Mouse (Mus musculus) right cerebral cortex, adult 18-20 months (tissue): ENCODE measurements at regions not wholly inside any gene's neighbourhood (a gene's known extent, or its start where the extent isn't known, plus 50 kb on each side); places are given as distances from the start of the nearest gene placed in this dataset.

ENCODE experiments used
- DNase-seq: peaks from one replicate; pipeline ENCODE4 v3.0.0; 2022; ENCODE audit warnings: mixed read lengths

GRCm38 (mm10) chr3:140566996-140567517 lies 645.1 kb downstream of the Pdha2 start:
- DNase-seq: no peak

- DNase-seq: no peak
Observed at GRCm38 (mm10) chr3:140554736-140555135, 657.4 kb downstream of the Pdha2 start.

DNA sequence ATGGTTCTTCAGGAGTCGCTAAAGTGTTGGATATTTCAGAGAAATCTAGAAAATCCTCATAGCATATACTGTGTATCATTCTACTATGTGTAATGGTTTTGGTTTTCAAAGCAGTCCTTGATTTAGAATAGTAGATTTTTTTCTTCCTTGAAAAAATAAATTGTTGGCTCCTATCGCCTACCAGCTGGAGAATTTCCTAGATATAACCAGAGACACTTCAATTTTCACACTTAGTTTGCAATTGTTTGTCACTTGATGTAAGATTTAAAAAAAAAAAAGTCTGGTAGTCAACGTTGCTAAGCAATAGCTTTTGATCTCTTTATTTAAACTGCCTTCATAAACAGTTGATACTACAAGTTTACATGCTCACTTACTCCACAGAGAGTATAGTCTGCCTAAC lies 663.7 kb downstream of the Pdha2 start:
- DNase-seq: no peak

GRCm38 (mm10) chr3:140531747-140532502 lies 680.2 kb downstream of the Pdha2 start:
- peak; percentile 25 for DNase-seq

DNA sequence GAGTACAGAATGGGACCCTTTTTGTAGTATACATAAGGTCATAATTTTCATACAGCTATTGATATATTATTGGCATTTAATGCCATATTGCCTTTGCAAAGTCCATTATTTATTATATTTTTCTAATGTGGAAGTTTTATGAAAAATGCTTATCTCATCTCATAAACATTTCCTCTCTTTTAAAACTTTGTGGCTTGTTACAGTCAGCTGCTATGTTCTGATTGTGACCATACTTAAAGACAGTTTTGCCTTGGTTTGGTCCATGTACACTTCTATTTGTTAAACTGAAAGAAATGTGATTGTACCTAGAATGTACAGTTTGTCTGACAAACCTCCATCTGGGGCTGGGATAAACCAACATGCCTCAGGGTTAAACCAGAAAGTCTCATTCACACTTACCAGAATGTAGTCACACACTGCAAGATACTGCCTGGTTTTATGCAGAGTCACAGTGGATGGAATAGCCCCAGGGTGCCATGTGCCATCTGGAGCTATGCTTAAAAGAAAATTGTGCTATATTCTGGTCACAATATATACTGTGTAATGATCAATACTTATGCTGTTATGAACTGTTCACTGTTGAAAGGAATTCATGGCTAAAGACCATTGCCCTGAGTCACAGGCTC lies 690.4 kb downstream of the Pdha2 start:
- DNase-seq: no peak

GRCm38 (mm10) chr3:140510835-140511234 lies 701.3 kb downstream of the Pdha2 start:
- no peak for DNase-seq

DNA sequence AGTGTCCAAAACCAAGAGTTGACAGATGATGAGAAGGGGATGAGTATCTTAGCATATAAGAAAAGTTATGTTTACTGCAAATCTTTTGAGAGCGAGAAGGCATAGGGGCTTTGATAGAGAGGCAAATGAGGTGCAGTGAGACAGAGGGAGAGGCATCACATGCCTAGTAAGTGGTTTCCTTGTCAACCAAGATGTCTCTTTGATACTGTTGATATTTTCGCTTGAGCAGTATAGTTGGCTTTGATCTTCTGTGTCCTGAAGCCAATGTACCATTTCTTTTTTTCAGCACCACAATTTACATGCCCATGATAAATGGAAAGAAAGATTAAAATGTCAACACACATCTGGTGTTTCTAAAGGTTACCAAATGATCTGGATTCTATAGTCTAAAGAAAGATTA lies 702.1 kb downstream of the Pdha2 start:
- no peak for DNase-seq

DNA sequence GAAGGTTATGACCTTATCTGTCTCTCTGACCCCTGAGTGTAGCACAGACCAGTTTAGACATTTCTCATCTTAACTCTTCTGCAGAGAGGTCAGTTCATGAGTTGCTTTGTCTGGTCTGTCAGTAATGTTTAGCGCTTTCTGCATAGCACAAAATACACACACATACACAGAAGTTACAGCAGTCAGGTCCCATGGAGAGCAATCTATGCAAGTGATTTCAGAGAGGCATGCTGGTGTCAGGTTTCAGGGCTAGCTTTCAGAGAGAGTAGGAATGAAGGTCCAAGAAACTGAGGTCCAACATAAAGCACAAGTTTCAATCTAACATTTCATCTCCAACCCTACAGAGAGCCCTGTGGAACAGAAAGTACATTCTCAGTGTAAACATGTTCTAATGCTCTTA lies 718.0 kb downstream of the Pdha2 start:
- no peak for DNase-seq

- no peak for DNase-seq
Observed at GRCm38 (mm10) chr3:140477670-140478208, 734.4 kb downstream of the Pdha2 start.

- no peak for DNase-seq
Observed at GRCm38 (mm10) chr3:140476534-140476933, 735.6 kb downstream of the Pdha2 start.

GRCm38 (mm10) chr3:140452513-140452912 lies 759.6 kb downstream of the Pdha2 start:
- peak; percentile 29 for DNase-seq

DNA sequence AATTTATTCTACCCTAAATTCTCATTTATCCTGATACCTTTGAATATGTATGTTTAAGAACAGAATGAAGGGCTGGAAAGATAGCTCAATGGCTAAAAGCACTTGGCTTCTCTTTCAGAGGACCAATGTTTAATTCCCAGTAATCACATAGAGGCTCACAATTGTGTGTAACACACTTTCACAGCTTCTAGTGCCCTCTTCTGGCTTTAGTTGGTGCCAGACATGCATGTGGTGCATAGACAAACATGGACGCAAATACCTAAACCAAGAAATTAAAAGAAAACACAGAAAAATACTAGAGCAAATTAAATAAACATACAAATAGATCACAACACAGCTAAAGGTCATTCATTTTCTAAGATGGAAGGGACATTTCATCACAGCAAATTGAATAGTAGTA lies 761.0 kb downstream of the Pdha2 start:
- DNase-seq: no peak

- DNase-seq: no peak
Observed at GRCm38 (mm10) chr3:140409239-140409638, 802.9 kb downstream of the Pdha2 start.
